Mouse (Mus musculus): ENCODE measurements around the gene Mapk14.

Gene Mapk14

GRCm38 (mm10) chr17:28781290-28782045 is 90.3 kb downstream of the Mapk14 start:
- DNase-seq (ENCODE audit: low spot score in 2 of 2): no peak

GRCm38 (mm10) chr17:28785036-28785435 is 93.9 kb downstream of the Mapk14 start:
- no peak for DNase-seq (ENCODE audit: low spot score in 2 of 2)

- DNase-seq (ENCODE audit: low spot score in 2 of 2): no peak
Measured at GRCm38 (mm10) chr17:28787507-28787906, 96.4 kb downstream of the Mapk14 start.

GRCm38 (mm10) chr17:28797031-28797430 is 105.9 kb downstream of the Mapk14 start:
- no peak for DNase-seq (ENCODE audit: low spot score in 2 of 2)

Measured in frontal cortex, postnatal 14 days (tissue).